Mouse (Mus musculus) small intestine, adult 2 months (tissue): ENCODE data around the gene Tle2.

Experiments
- CTCF ChIP-seq: fragments of 200-500 bp; IDR thresholded peaks from 2 replicates; pipeline ENCODE4 v1.5.1; 2012; ENCODE audit warnings: low read depth, mild to moderate bottlenecking, control low read depth, inconsistent platforms, low read length, moderate library complexity, mixed read lengths; ENCODE audit not compliant: insufficient replicate concordance, insufficient read length; ENCODE audit errors: extremely low read depth
- POLR2A ChIP-seq: fragments of 200-500 bp; IDR thresholded peaks from 2 replicates; pipeline ENCODE4 v1.6.1; 2012; ENCODE audit warnings: low read depth, mild to moderate bottlenecking, control low read depth, inconsistent platforms, low read length, moderate library complexity

GRCm38 (mm10) chr10:81556282-81556681 lies 18.1 kb upstream of the Tle2 start:
- TF ChIP-seq CTCF (peak; percentile 48; the same call in 1 of the 2 replicates), POLR2A (no peak)
